Mouse (Mus musculus): ENCODE results near the gene Vrk1. TPM values are rescaled to one million over a fixed set of nuclear protein-coding genes. Genes with fewer than 3 reads are reported as not detected.

Vrk1 gene
- polyA plus RNA-seq, 2 experiments = 60.2 to 103 TPM

DNA sequence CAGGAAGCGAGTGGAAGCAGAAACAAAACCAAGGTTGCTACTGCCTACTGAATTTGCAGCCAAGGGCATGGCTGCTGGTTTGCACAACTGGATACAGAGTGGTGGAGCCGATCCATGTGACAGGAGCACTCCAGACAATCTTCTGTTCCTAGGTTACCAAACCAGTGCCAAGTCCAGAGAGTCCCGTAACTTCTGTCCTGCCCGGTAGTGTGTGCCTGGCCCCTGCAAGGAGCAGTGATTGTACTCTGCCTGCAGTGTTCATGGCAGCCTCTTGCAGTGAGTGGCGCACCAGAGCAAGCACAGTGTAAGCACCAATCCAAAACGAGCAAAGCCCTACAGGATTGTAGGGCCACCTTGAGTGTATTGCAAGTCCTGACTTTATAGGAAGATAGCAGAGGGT, 15.4 kb downstream of the Vrk1 start:
- peak; percentile 70 for ATAC-seq (ENCODE audit: insufficient read depth)
- peaks cover 59 to 75% of the 10 kb centered on the region in 2 experiments for H3K4me1 ChIP-seq (replicated peaks; ENCODE audit: control insufficient read depth in 2 of 2, insufficient read depth in 2 of 2, low read length in 1 of 2)
- WGBS (ENCODE audit: insufficient replicate concordance) = 45% methylated on average over 6 of the region's 6 CpGs
- H3K9ac ChIP-seq (replicated peaks) = peak overlapping the region; percentile 59; the same call in 1 of the 2 replicates
- no peak for TF ChIP-seq EP300 (IDR thresholded peaks at IDR 0.05; ENCODE audit: low read depth)
- TF ChIP-seq CTCF (IDR thresholded peaks at IDR 0.05; ENCODE audit: low read depth) = peak; percentile 95
- peak overlapping the region; percentile 80 for H3K27ac ChIP-seq
- peak overlapping the region; percentile 94 for H3K4me2 ChIP-seq (ENCODE audit: low read depth)
- peak; percentile 54 to 66 (median 59) for DNase-seq (ENCODE audit: low read depth in 3 of 3, low spot score in 3 of 3)
- no peaks in the 10 kb centered on the region for H3K9me3 ChIP-seq (ENCODE audit: control insufficient read depth, low read length)
- peak overlapping the region; percentile 54 to 56 for H3K4me3 ChIP-seq (ENCODE audit: insufficient read depth in 1 of 2, low read depth in 2 of 2, low read length in 2 of 2)
- no peaks in the 10 kb centered on the region; the same call in 1 of the 2 replicates for H3K36me3 ChIP-seq (replicated peaks; ENCODE audit: control insufficient read depth, insufficient read depth, low read depth)
- H3K27me3 ChIP-seq (ENCODE audit: control insufficient read depth, insufficient read depth, low read length) = no peaks in the 10 kb centered on the region

DNA sequence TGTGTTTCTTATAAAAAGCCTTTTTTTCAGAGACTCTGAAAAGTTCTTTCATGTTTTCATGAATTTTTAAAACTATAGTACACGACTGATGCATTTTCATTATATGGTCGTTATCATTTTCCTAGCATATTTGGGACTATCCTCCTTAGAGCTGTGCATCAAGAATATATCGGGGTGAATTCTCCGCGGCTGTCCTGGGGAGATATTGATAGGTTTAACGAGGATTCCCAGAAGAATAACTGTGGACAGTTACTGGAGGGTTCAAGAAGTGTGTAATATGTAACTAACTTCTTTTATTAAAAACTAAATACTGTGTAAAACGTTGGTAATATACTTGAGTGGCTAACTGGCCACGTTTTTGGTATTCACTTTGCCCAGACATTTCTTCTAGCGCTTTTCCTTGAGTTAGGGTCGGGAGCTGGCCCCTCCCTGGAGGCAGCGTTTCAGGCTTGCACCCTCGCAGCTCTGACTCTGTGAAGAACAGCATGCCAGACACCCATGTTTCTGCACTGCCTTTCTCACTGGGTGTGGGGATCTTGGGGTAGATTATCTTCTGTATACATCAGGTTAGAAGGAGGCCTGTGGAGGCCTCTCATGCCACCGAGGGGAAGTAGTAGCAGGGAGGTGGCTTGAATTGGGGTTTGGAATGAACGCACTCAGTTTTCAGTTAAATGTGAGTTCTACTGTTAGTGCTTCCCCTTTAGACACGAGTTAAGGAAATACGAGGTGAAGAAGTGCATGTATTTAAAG, 16.5 kb downstream of the Vrk1 start:
- Histone ChIP-seq H3K4me2 (ENCODE audit: low read depth) (peak overlapping the region; percentile 94), H3K4me3 (ENCODE audit: insufficient read depth in 1 of 2, low read depth in 2 of 2, low read length in 2 of 2) (peak overlapping the region; percentile 48 to 54; a peak in 3 of 4 replicates)

DNA sequence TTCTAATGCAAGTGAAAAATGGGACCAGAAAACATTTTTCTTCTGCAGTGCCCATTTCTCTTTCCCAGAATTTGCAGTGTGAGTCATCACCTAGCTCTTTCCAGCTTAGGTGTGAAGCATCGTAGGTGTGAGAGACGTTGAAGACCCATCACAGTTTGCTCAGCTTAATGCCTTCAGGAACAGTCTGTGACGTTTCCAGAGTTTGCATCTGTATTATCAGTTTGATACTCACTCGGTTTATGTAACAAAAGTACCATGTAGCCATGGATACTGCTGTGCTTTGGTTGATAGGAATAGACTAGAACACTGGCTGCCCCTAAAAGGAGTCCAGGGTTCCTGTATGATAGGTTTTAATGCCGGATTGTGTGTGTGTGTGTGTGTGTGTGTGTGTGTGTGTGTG, 17.3 kb downstream of the Vrk1 start:
- Histone ChIP-seq H3K4me1 (replicated peaks; ENCODE audit: control insufficient read depth in 2 of 2, insufficient read depth in 2 of 2, low read length in 1 of 2) (peaks cover 65 to 86% of the 10 kb centered on the region in 2 experiments), H3K4me3 (ENCODE audit: insufficient read depth in 1 of 2, low read depth in 2 of 2, low read length in 2 of 2) (peak overlapping the region; percentile 48 to 54), H3K27me3 (ENCODE audit: control insufficient read depth, insufficient read depth, low read length) (no peaks in the 10 kb centered on the region), H3K27ac (peak overlapping the region; percentile 94), H3K9me3 (ENCODE audit: control insufficient read depth, low read length) (no peaks in the 10 kb centered on the region), H3K9ac (replicated peaks) (peak overlapping the region; percentile 67), H3K36me3 (replicated peaks; ENCODE audit: control insufficient read depth, insufficient read depth, low read depth) (no peaks in the 10 kb centered on the region; the same call in 1 of the 2 replicates), H3K4me2 (ENCODE audit: low read depth) (peak overlapping the region; percentile 94)
- peak; percentile 39 to 69 (median 49) for DNase-seq (ENCODE audit: low read depth in 3 of 3, low spot score in 3 of 3)
- WGBS (ENCODE audit: insufficient replicate concordance) = 15% methylated on average over 5 of the region's 5 CpGs
- peak; percentile 29 for ATAC-seq (ENCODE audit: insufficient read depth)
- no peak for TF ChIP-seq EP300 (IDR thresholded peaks at IDR 0.05; ENCODE audit: low read depth)
- no peak for TF ChIP-seq CTCF (IDR thresholded peaks at IDR 0.05; ENCODE audit: low read depth)

More for the DNA sequence above, 16.5 kb downstream of the Vrk1 start:
- ATAC-seq (ENCODE audit: insufficient read depth) (peak; percentile 92), DNase-seq (ENCODE audit: low read depth in 3 of 3, low spot score in 3 of 3) (peak; percentile 74 to 78 (median 74))
- TF ChIP-seq EP300 (IDR thresholded peaks at IDR 0.05; ENCODE audit: low read depth) (peak; percentile 63; the same call in 1 of the 2 replicates), CTCF (IDR thresholded peaks at IDR 0.05; ENCODE audit: low read depth) (no peak)
- no peaks in the 10 kb centered on the region for H3K9me3 ChIP-seq (ENCODE audit: control insufficient read depth, low read length)
- H3K27me3 ChIP-seq (ENCODE audit: control insufficient read depth, insufficient read depth, low read length) = no peaks in the 10 kb centered on the region
- no peaks in the 10 kb centered on the region; the same call in 1 of the 2 replicates for H3K36me3 ChIP-seq (replicated peaks; ENCODE audit: control insufficient read depth, insufficient read depth, low read depth)
- peak overlapping the region; percentile 67 for H3K9ac ChIP-seq (replicated peaks)
- 12% methylated on average over 16 of the region's 16 CpGs for WGBS (ENCODE audit: insufficient replicate concordance)
- H3K4me1 ChIP-seq (replicated peaks; ENCODE audit: control insufficient read depth in 2 of 2, insufficient read depth in 2 of 2, low read length in 1 of 2) = peaks cover 64 to 81% of the 10 kb centered on the region in 2 experiments
- peak overlapping the region; percentile 94 for H3K27ac ChIP-seq

DNA sequence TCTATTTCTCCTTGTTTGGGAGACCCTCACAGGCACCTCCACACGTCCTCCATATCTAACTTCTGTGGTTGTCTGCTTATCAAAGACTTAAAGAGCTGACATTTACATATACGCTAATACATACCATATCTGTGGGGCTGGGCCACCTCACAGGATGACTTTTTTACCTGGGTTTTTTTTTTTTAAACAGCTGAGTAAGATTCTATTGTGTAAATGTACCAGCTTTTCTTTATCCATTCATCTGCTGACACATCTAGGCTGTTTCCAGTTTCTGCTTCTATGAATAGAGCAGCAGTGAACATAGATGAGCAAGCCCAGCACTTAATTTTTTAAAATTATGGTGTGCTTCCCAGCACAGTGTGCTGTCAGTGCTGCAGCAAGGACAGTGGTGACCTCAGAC, 19.6 kb downstream of the Vrk1 start:
- Histone ChIP-seq H3K9ac (replicated peaks) (peak overlapping the region; percentile 37; the same call in 1 of the 2 replicates), H3K27ac (peak overlapping the region; percentile 38), H3K4me2 (ENCODE audit: low read depth) (peak overlapping the region; percentile 47), H3K9me3 (ENCODE audit: control insufficient read depth, low read length) (no peaks in the 10 kb centered on the region), H3K27me3 (ENCODE audit: control insufficient read depth, insufficient read depth, low read length) (no peaks in the 10 kb centered on the region), H3K4me3 (ENCODE audit: insufficient read depth in 1 of 2, low read depth in 2 of 2, low read length in 2 of 2) (peak overlapping the region in 1 of 2 experiments; percentile 18; a peak in 1 of 4 replicates), H3K4me1 (replicated peaks; ENCODE audit: control insufficient read depth in 2 of 2, insufficient read depth in 2 of 2, low read length in 1 of 2) (peaks cover 55 to 83% of the 10 kb centered on the region in 2 experiments), H3K36me3 (replicated peaks; ENCODE audit: control insufficient read depth, insufficient read depth, low read depth) (no peaks in the 10 kb centered on the region; the same call in 1 of the 2 replicates)
- ATAC-seq (ENCODE audit: insufficient read depth) (no peak), DNase-seq (ENCODE audit: low read depth in 3 of 3, low spot score in 3 of 3) (no peak)
- no peak for TF ChIP-seq CTCF (IDR thresholded peaks at IDR 0.05; ENCODE audit: low read depth)
- TF ChIP-seq EP300 (IDR thresholded peaks at IDR 0.05; ENCODE audit: low read depth) = no peak
- WGBS (ENCODE audit: insufficient replicate concordance) = 13% methylated on average over 2 of the region's 2 CpGs

DNA sequence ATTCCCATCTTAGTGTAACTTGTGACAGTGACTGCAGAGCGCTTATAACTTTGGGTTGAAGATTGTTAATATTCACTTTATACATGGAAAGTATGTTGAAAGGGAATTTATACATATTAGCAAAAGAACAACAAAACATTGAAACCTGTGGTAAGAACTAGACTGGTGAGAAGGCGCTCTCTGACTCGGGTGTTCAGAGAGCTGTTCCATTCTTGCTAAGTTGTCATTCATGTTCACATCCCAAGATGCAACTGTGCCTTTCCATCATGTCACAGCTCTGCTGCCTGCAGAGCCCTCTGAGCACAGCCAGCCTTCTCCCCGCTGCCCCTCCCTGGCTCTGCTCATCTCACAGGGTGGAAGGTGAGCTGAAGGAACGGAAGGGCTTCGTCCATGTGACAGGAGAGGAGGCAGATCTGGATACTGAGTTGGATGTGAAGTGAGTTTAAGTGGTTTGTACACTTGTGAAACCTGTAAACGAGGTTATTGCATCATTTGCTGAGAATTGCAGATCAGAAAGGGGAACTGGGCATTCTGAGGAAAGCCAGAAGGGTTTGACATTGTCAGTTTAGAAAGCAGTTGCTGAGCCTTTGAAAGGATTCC, 20.2 kb downstream of the Vrk1 start:
- no peaks in the 10 kb centered on the region; the same call in none of the 2 replicates for H3K36me3 ChIP-seq (replicated peaks; ENCODE audit: control insufficient read depth, insufficient read depth, low read depth)
- H3K9ac ChIP-seq (replicated peaks) = peak overlapping the region; percentile 37
- peak overlapping the region; percentile 38 for H3K27ac ChIP-seq
- no peak for DNase-seq (ENCODE audit: low read depth in 3 of 3, low spot score in 3 of 3)
- no peaks in the 10 kb centered on the region for H3K27me3 ChIP-seq (ENCODE audit: control insufficient read depth, insufficient read depth, low read length)
- no peaks in the 10 kb centered on the region for H3K9me3 ChIP-seq (ENCODE audit: control insufficient read depth, low read length)
- TF ChIP-seq EP300 (IDR thresholded peaks at IDR 0.05; ENCODE audit: low read depth) = no peak
- no peak for TF ChIP-seq CTCF (IDR thresholded peaks at IDR 0.05; ENCODE audit: low read depth)
- peaks cover 52 to 80% of the 10 kb centered on the region in 2 experiments for H3K4me1 ChIP-seq (replicated peaks; ENCODE audit: control insufficient read depth in 2 of 2, insufficient read depth in 2 of 2, low read length in 1 of 2)
- 45% methylated on average over 7 of the region's 7 CpGs for WGBS (ENCODE audit: insufficient replicate concordance)
- no peak for ATAC-seq (ENCODE audit: insufficient read depth)
- no peak overlapping the region for H3K4me3 ChIP-seq (ENCODE audit: insufficient read depth in 1 of 2, low read depth in 2 of 2, low read length in 2 of 2)
- peak overlapping the region; percentile 47 for H3K4me2 ChIP-seq (ENCODE audit: low read depth)

Data from liver, embryonic 14.5 days (tissue).